Mouse (Mus musculus): ENCODE results near the gene Dnmt1. TPM values are rescaled to one million over a fixed set of nuclear protein-coding genes. Genes with fewer than 3 reads are reported as not detected.

Dnmt1 gene
- total and polyA plus RNA-seq, 3 experiments, result 412 to 1,953 (median 681) TPM

DNA sequence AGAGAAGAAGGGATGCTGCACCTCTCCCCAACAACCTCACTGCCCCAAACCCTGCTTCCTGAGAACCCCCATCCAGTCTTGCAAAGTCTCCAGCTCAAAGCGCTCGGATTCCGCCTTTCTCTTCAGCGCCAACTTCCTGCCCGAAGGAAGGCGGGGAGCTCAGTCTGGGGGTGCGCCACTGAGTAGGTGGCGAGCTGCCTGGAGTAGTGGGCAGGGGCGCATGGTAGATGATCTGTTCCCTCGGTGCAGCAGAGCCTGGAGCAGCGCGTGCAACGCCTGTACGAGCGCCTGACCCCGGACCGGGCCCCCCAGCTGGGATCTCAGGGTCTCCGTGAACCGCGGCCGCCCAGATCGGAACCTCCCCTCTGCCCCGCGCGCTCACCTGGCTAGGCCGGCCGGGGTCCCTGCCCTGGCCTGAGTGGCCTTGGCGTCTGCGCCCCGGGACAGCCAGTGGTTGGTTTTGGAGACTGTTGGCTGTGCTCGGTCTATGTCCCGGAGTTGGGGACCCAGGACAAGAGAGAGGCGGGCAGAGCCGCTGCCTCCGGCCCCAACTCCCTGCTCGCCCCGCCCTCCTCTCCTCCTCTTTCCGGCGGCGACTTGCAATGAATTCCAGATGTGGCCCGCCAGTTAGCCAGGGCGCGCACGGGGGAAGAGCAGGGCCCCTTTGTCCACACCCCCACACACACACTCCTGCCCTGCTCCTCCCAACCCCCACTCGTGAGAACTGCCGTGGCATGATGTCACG, 16.7 kb upstream of the Dnmt1 start, which contains the start of gene S1pr2:
Gene S1pr2, minus strand, starts transcription at position 566 of the 745 bp plus-strand sequence.
- no peaks in the 10 kb centered on the region for H3K9me3 ChIP-seq (replicated peaks; ENCODE audit: insufficient read depth, low read length)
- H3K27me3 ChIP-seq (ENCODE audit: control insufficient read depth in 1 of 2, insufficient read depth in 2 of 2, low read length in 2 of 2), result peaks cover 3% of the 10 kb centered on the region in 2 experiments; a peak in 3 of 4 replicates
- peak within 1 kb of the TSS; percentile 64 to 73 for H3K4me3 ChIP-seq (ENCODE audit: control insufficient read depth in 1 of 2, insufficient read depth in 1 of 2, low read depth in 2 of 2, low read length in 2 of 2)
- H3K27ac ChIP-seq (ENCODE audit: control insufficient read depth, low read depth, low read length), result peak within 1 kb of the TSS; percentile 15; the same call in 1 of the 2 replicates
- peaks cover 0 to 11% of the 10 kb centered on the region in 2 experiments; a peak in 2 of 4 replicates for H3K36me3 ChIP-seq (ENCODE audit: control insufficient read depth in 1 of 2, insufficient read depth in 2 of 2, low read length in 2 of 2)
- H3K4me1 ChIP-seq (ENCODE audit: control insufficient read depth in 1 of 2, insufficient read depth in 2 of 2, low read length in 2 of 2), result peaks cover 8 to 36% of the 10 kb centered on the region in 2 experiments
- no peaks in the 10 kb centered on the region; the same call in 1 of the 2 replicates for H3K79me2 ChIP-seq (ENCODE audit: control insufficient read depth, insufficient read depth, low read length, poor library complexity)
- peak within 1 kb of the TSS; percentile 74 for H3K9ac ChIP-seq (ENCODE audit: control insufficient read depth, low read depth, low read length, poor library complexity, severe bottlenecking)
- peak; percentile 95 for DNase-seq (ENCODE audit: low read depth, low spot score)
- TF ChIP-seq RCOR1 (IDR thresholded peaks at IDR 0.05; ENCODE audit: low read depth, low read length) (0 out of 2 replicates have a peak, but pooled peaks have one; percentile 63), CTCF (IDR thresholded peaks at IDR 0.05 in 2 of 3, conservative IDR thresholded peaks at IDR 0.05 in 1 of 3; ENCODE audit: control insufficient read depth in 1 of 3, insufficient read depth in 1 of 3, low read depth in 2 of 3, low read length in 3 of 3, poor library complexity in 1 of 3, severe bottlenecking in 1 of 3) (no peak), TAL1 (IDR thresholded peaks at IDR 0.05; ENCODE audit: low read length) (no peak), MYB (IDR thresholded peaks at IDR 0.05; ENCODE audit: low read depth, low read length) (no peak), MEF2A (IDR thresholded peaks at IDR 0.05; ENCODE audit: extremely low read depth, insufficient replicate concordance, low read depth, low read length, poor library complexity, severe bottlenecking) (no peak), SIN3A (IDR thresholded peaks at IDR 0.05; ENCODE audit: low read length) (peak; percentile 76), E2F4 (IDR thresholded peaks at IDR 0.05; ENCODE audit: borderline replicate concordance, low read depth, low read length) (peak; percentile 46; the same call in 1 of the 2 replicates), GATA1 (IDR thresholded peaks at IDR 0.05; ENCODE audit: low read depth, low read length) (0 out of 2 replicates have a peak, but pooled peaks have one; percentile 2), ZNF384 (IDR thresholded peaks at IDR 0.05; ENCODE audit: low read depth, low read length) (no peak), POLR2A (IDR thresholded peaks at IDR 0.05; ENCODE audit: control insufficient read depth in 1 of 2, insufficient read depth in 1 of 2, low read depth in 1 of 2, low read length in 2 of 2, poor library complexity in 1 of 2) (peak in 1 of 2 experiments; percentile 81; a peak in 2 of 4 replicates), POLR2AphosphoS5 (IDR thresholded peaks at IDR 0.05; ENCODE audit: borderline replicate concordance, low read depth, low read length) (no peak), ELF1 (IDR thresholded peaks at IDR 0.05; ENCODE audit: low read depth, low read length) (peak; percentile 73), MAFK (IDR thresholded peaks at IDR 0.05; ENCODE audit: borderline replicate concordance, low read depth, low read length) (no peak), ETS1 (IDR thresholded peaks at IDR 0.05; ENCODE audit: low read depth, low read length) (peak; percentile 91; the same call in 1 of the 2 replicates), MAX (IDR thresholded peaks at IDR 0.05; ENCODE audit: low read length) (peak; percentile 40; the same call in 1 of the 2 replicates), NELFE (IDR thresholded peaks at IDR 0.05; ENCODE audit: low read depth, low read length) (peak; percentile 66), UBTF (IDR thresholded peaks at IDR 0.05; ENCODE audit: borderline replicate concordance, insufficient read depth, low read depth, low read length) (no peak), USF1 (IDR thresholded peaks at IDR 0.05; ENCODE audit: low read depth, low read length) (no peak; the same call in 1 of the 2 replicates), ZC3H11A (IDR thresholded peaks at IDR 0.05; ENCODE audit: low read depth, low read length) (0 out of 2 replicates have a peak, but pooled peaks have one; percentile 5), GABPA (IDR thresholded peaks at IDR 0.05; ENCODE audit: low read depth, low read length) (no peak), USF2 (IDR thresholded peaks at IDR 0.05; ENCODE audit: borderline replicate concordance in 1 of 2, insufficient read depth in 1 of 2, low read depth in 1 of 2, low read length in 2 of 2) (no peak), ZKSCAN1 (IDR thresholded peaks at IDR 0.05; ENCODE audit: low read depth, low read length) (peak; percentile 64; the same call in 1 of the 2 replicates), RAD21 (IDR thresholded peaks at IDR 0.05; ENCODE audit: low read depth, low read length) (no peak), ZMIZ1 (IDR thresholded peaks at IDR 0.05; ENCODE audit: low read depth, low read length) (peak; percentile 39; the same call in 1 of the 2 replicates), KAT2A (conservative IDR thresholded peaks at IDR 0.05; ENCODE audit: low read depth, low read length) (no peak), NRF1 (IDR thresholded peaks at IDR 0.05; ENCODE audit: insufficient read depth, low read depth, low read length, poor library complexity, severe bottlenecking) (no peak), EP300 (IDR thresholded peaks at IDR 0.05; ENCODE audit: low read depth in 1 of 2, low read length in 2 of 2) (peak; percentile 45 to 48; a peak in 3 of 4 replicates), MAZ (IDR thresholded peaks at IDR 0.05; ENCODE audit: low read depth, low read length) (peak; percentile 66), BHLHE40 (IDR thresholded peaks at IDR 0.05; ENCODE audit: borderline replicate concordance, low read depth, low read length) (no peak), JUND (IDR thresholded peaks at IDR 0.05; ENCODE audit: low read depth, low read length) (no peak), CHD2 (IDR thresholded peaks at IDR 0.05; ENCODE audit: low read length) (no peak; the same call in 1 of the 2 replicates), MYC (IDR thresholded peaks at IDR 0.05; ENCODE audit: low read depth, low read length) (0 out of 2 replicates have a peak, but pooled peaks have one; percentile 17), TCF12 (IDR thresholded peaks at IDR 0.05; ENCODE audit: low read depth, low read length) (peak; percentile 27; the same call in 1 of the 2 replicates), MXI1 (IDR thresholded peaks at IDR 0.05; ENCODE audit: low read depth, low read length) (peak; percentile 19; the same call in 1 of the 2 replicates)
